Mouse (Mus musculus): ENCODE data around the gene Fam102a.
A peak's percentile ranks its signal among the peaks of the same experiment; 100 is the strongest.

Gene Fam102a

DNA sequence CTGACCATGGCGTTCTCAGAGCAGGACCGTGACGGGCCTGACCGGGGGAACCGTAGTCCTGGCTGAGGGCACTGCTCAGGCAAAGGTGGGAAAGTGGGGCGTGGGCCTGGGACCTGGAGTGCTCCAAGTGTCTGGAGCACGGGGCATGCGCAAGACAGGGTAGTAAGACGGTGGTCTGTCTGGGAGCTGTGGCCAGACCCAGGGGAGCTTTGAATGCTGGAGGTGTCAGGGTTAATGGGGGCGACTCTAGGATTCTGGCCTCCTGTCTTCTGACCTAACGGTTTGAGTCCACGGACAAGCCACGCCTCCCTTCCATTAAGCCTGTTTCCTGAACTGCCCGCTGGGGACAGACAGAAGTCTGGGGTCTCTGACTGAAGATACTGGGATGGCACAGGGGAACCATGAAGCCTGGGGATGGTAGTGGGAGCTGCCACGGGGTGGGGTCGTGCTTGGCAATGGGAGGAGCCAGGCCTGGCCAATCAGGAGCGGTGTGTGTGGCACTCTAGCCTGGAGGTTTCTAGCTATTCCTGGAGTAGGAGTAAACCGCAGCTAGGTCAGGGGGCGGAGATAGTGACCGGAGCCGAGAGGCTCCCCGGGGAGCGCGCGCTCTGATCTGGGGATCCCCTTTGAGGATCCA lies 73.1 kb downstream of the Fam102a start:
- peak; percentile 67 to 79 for DNase-seq (ENCODE audit: low spot score in 2 of 2)

DNA sequence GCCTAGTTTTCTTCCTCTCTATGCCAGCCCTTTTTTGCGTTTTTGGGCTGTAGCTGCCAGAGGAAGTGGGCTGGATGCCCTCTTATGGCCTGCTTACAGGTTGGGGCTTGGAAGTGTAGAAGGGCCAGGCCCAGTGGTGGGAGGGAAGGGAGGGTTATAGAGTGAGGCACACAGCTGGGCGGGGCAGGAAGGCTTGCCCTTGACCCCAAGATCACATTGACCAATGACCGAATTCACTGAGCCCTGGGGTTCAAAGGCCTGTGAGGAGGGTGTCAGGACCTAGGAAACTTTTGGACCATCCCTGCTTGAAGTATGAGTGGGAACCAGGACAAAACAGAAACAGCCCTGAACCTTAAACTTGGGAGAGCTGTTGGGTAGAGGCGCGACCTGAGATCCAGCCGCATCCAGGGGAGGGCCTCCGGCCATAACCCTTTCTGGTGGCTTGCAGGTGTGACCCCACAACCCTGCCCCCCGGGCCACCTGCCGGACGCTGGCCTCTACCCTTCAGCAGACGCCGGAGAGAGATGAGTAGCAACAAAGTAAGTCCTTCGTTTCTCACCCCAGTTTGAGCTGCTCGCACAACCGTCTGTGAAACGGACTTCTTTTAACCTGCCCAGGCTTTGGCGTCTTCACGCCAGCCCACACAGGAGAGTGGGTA lies 73.8 kb downstream of the Fam102a start:
- DNase-seq (ENCODE audit: low spot score in 2 of 2): no peak

DNA sequence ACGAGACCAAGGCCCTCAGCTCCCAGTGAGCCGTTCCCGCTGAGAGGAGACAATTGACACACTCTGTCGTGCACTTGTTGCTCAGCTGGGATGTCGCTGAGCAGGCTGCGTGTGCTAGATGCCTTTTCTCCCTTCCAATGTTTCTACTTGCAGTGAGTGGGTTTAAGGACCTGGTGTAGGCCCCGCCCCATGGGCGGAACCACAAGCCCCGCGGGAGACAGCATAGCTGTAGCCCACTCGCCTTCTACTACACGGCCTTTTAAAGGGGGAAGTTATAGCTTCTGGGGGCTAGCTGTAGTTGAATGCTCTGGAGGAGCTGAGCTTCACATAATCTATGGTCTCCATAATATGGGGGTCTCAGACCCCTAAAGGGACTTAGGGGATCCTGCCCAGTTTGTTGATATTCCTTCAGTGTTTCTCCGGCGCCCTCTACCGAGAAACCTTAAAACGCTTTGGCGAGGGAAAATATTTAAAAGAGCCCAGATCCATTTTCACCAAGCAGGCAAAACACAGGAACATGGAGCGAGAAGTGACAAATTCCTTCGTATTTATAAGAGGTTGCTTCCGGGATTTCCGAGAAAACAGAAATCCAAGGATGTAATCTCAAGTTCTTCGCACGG lies 75.6 kb downstream of the Fam102a start:
- DNase-seq (ENCODE audit: low spot score in 2 of 2): peak in 1 of 2 experiments; percentile 48

DNA sequence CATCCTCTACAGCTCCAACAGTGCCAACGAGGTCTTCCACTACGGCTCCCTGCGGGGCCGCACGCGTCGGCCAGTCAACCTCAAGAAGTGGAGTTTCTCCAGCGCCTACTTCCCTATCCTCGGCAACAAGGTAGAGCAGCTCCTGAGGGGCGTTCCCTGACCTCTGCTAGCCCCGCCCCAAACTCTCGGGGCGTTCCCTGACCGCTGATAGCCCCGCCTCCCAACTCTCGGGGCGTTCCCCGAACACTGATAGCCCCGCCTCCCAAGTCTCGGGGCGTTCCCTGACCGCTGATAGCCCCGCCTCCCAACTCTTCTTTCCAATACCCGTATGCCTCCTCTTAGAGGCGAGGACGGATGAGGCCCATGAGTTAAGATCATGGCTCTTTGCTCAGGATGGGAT lies 77.1 kb downstream of the Fam102a start:
- no peak for DNase-seq (ENCODE audit: low spot score in 2 of 2)

DNA sequence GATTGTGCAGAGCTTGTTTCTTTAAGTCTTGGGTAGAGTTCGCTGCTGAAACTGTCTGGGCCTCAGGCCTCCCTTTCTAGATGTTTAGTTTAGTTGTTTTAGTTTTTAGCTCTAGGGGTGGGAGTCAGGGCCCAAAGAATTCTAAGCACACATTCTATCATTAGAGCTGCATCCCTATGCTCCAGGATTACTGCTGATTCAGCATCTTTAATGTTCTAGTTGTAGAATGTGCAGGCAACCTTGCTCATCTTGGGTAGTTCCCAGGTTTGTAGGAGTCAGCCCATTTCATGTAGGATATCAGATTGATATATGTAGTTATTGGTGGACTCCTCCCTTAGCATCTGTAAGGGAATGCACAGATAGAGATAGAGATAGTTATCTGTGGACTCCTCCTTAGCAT lies 82.0 kb downstream of the Fam102a start:
- no peak for DNase-seq (ENCODE audit: low spot score in 2 of 2)

DNA sequence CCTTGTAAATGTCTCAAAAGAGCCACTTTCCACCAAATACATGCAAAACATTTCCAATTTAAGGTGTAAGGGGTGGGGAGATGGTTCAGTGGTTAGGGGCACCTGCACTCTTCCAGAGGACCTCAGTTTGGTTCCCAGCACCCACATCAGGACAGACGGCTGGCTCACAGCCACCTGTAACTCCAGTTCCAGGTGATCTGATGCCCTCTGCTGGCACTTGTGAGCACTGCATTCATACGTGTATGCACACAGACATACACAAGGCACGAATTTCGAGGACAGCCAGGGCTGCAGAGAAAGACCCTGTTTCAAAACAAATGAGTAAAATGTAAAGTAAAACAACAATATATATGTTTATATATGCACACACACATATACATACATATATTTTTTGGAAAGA lies 82.5 kb downstream of the Fam102a start:
- no peak for DNase-seq (ENCODE audit: low spot score in 2 of 2)

DNA sequence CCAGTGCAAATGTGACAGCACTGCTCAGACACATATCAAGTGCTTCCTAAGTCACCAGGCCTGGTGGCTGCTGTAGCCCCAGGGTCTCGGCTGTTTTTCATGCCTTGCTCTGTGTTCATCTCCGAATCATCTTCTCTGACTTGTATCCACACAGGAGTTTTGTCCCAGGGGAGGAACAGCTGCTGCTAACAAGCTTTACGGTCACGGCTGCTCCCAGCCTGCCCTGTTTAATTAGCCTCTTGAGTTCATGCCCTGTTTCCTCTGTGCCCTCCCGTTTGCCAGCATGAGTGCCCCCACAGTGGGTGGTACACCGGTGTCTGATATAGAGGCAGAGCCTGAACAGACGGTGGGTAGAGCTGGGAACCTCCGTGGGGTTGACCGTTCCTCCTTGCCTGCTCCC lies 82.9 kb downstream of the Fam102a start:
- DNase-seq (ENCODE audit: low spot score in 2 of 2): no peak
